In genomic region chr8:11498786-11499485, GRCm38 (mm10) we compare ENCODE assay signal across 9 mouse cellular contexts. TPM values are rescaled to one million over a fixed set of nuclear protein-coding genes. Genes with fewer than 3 reads are reported as not detected.
DNase-seq lines count a peak whose midpoint lies in the region; ATAC-seq and TF ChIP-seq lines count a peak whose summit lies in the region.
"Had no signal": no experiment of that assay in that cellular context is flagged by ENCODE, and none has a peak within 500 bp of the region (broad histone marks: within the 10 kb centered on the region; RNA-seq: fewer than 3 reads in every experiment).

No protein-coding gene starts in this region.

- H3K4me2 ChIP-seq in heart, embryonic 16.5 days (ENCODE audit: low read depth, low read length) = peak overlapping the region; percentile 18; the same call in 1 of the 2 replicates
- H3K4me2 ChIP-seq in hindbrain, embryonic 14.5 days (replicated peaks) = peak overlapping the region; percentile 77
- H3K4me2 ChIP-seq in midbrain, embryonic 14.5 days (ENCODE audit: low read length) = peak overlapping the region; percentile 65; the same call in 1 of the 2 replicates

- H3K27me3 ChIP-seq in heart, embryonic 16.5 days (ENCODE audit: control insufficient read depth, insufficient read depth, low read length) = no peaks in the 10 kb centered on the region
- H3K27me3 ChIP-seq in E14TG2a.4 (ENCODE audit: insufficient read depth, low read length) = no peaks in the 10 kb centered on the region
- no peaks in the 10 kb centered on the region for H3K27me3 ChIP-seq in hindbrain, embryonic 14.5 days (ENCODE audit: control insufficient read depth, insufficient read depth, low read length)
- 0 out of 2 replicates have a peak, but pooled peaks cover 4% of the 10 kb centered on the region for H3K27me3 ChIP-seq in midbrain, embryonic 14.5 days (ENCODE audit: control insufficient read depth, insufficient read depth, low read length)

- TF ChIP-seq CTCF in E14TG2a.4 (conservative IDR thresholded peaks at IDR 0.05; ENCODE audit: low read length) = no peak

- intact Hi-C loops in heart, postnatal 14 days (cut with DNase I) = no loop called here

- no peak overlapping the region for H3K9ac ChIP-seq in heart, embryonic 16.5 days (ENCODE audit: low read length)
- no peak overlapping the region for H3K9ac ChIP-seq in hindbrain, embryonic 14.5 days
- H3K9ac ChIP-seq in midbrain, embryonic 14.5 days (replicated peaks; ENCODE audit: low read length) = no peak overlapping the region

- H3K36me3 ChIP-seq in heart, embryonic 16.5 days (ENCODE audit: control insufficient read depth, insufficient read depth) = peaks cover 9% of the 10 kb centered on the region; the same call in 1 of the 2 replicates
- H3K36me3 ChIP-seq in E14TG2a.4 (ENCODE audit: insufficient read depth, low read length) = peaks cover 34% of the 10 kb centered on the region
- peaks cover 18% of the 10 kb centered on the region for H3K36me3 ChIP-seq in hindbrain, embryonic 14.5 days (replicated peaks; ENCODE audit: control insufficient read depth, insufficient read depth)
- peaks cover 16% of the 10 kb centered on the region for H3K36me3 ChIP-seq in midbrain, embryonic 14.5 days (ENCODE audit: control insufficient read depth, insufficient read depth, low read length)

- no peaks in the 10 kb centered on the region for H3K9me3 ChIP-seq in heart, embryonic 16.5 days (replicated peaks; ENCODE audit: control insufficient read depth, low read length)
- no peaks in the 10 kb centered on the region for H3K9me3 ChIP-seq in E14TG2a.4 (ENCODE audit: low read length)
- H3K9me3 ChIP-seq in hindbrain, embryonic 14.5 days (ENCODE audit: control insufficient read depth, low read length) = no peaks in the 10 kb centered on the region
- no peaks in the 10 kb centered on the region for H3K9me3 ChIP-seq in midbrain, embryonic 14.5 days (ENCODE audit: control insufficient read depth, low read length)

- H3K27ac ChIP-seq in heart, embryonic 16.5 days (ENCODE audit: low read length) = no peak overlapping the region
- H3K27ac ChIP-seq in hindbrain, embryonic 14.5 days = no peak overlapping the region
- no peak overlapping the region for H3K27ac ChIP-seq in midbrain, embryonic 14.5 days (replicated peaks; ENCODE audit: low read depth, low read length)

- no peak overlapping the region for H3K4me3 ChIP-seq in heart, embryonic 16.5 days (ENCODE audit: low read length)
- peak overlapping the region; percentile 90 for H3K4me3 ChIP-seq in E14TG2a.4 (replicated peaks; ENCODE audit: low read length)
- H3K4me3 ChIP-seq in hindbrain, embryonic 14.5 days (replicated peaks; ENCODE audit: low read length) = no peak overlapping the region
- H3K4me3 ChIP-seq in midbrain, embryonic 14.5 days (replicated peaks; ENCODE audit: low read depth, low read length) = no peak overlapping the region

- DNase-seq in heart, postnatal 14 days = no peak
- no peak for DNase-seq in hindbrain, embryonic 14.5 days (ENCODE audit: low spot score)
- no peak for DNase-seq in midbrain, embryonic 14.5 days
- no peak for DNase-seq in embryo, embryonic 10 days (ENCODE audit: low spot score)
- DNase-seq in cerebellum, adult 9-11 months = no peak
- no peak for DNase-seq in layer of hippocampus, adult 9-11 months
- DNase-seq: right cerebral cortex, postnatal 25 days had no signal

- H3K4me1 ChIP-seq in heart, embryonic 16.5 days (ENCODE audit: control insufficient read depth, insufficient read depth, low read length) = peaks cover 10% of the 10 kb centered on the region
- H3K4me1 ChIP-seq in E14TG2a.4 (replicated peaks; ENCODE audit: low read depth, low read length) = peaks cover 34% of the 10 kb centered on the region
- peaks cover 17% of the 10 kb centered on the region for H3K4me1 ChIP-seq in hindbrain, embryonic 14.5 days (replicated peaks; ENCODE audit: control insufficient read depth, insufficient read depth, low read length)
- peaks cover 10% of the 10 kb centered on the region; the same call in 1 of the 2 replicates for H3K4me1 ChIP-seq in midbrain, embryonic 14.5 days (ENCODE audit: control insufficient read depth, insufficient read depth, low read length)

- 77% methylated on average over 4 of the region's 4 CpGs for WGBS in heart, embryonic 16.5 days
- 92% methylated on average over 4 of the region's 4 CpGs for WGBS in hindbrain, embryonic 14.5 days
- WGBS in midbrain, embryonic 14.5 days = 91% methylated on average over 4 of the region's 4 CpGs

- ATAC-seq in heart, embryonic 16.5 days (replicated peaks; ENCODE audit: extremely low read depth, insufficient read depth, low FRiP score) = no peak
- no peak for ATAC-seq in hindbrain, embryonic 14.5 days (ENCODE audit: low FRiP score)
- no peak for ATAC-seq in midbrain, embryonic 14.5 days (ENCODE audit: low FRiP score, low TSS enrichment)

RNA-seq across cellular contexts. Expression of gene Naxd, which starts 1.6 kb away (rescaled TPM):
- polyA plus RNA-seq in heart, embryonic 16.5 days (2015; fragmentation: Nextera tagmentation; extraction: Ambion mirVana) = 90.8 and 93.1 TPM in 2 replicates
- total RNA-seq in heart, postnatal 14 days (2021) = 10 to 100 TPM; 33.2 to 33.3 TPM
- 130 and 145 TPM in 2 replicates for polyA plus RNA-seq in hindbrain, embryonic 14.5 days (2014; fragmentation: Nextera tagmentation; extraction: Ambion mirVana)
- 130 and 150 TPM in 2 replicates for polyA plus RNA-seq in midbrain, embryonic 14.5 days (2014; fragmentation: Nextera tagmentation; extraction: Ambion mirVana)

RNA-seq across cellular contexts. Expression of gene Rab20, which starts 20.4 kb away (rescaled TPM):
- polyA plus RNA-seq in heart, embryonic 16.5 days (2015; fragmentation: Nextera tagmentation; extraction: Ambion mirVana) = 44.7 and 47.8 TPM in 2 replicates
- 10 to 100 TPM; 18.5 to 20.2 TPM for total RNA-seq in heart, postnatal 14 days (2021)
- 1.4 TPM in 2 replicates for polyA plus RNA-seq in hindbrain, embryonic 14.5 days (2014; fragmentation: Nextera tagmentation; extraction: Ambion mirVana)
- 0.25 and 0.31 TPM in 2 replicates for polyA plus RNA-seq in midbrain, embryonic 14.5 days (2014; fragmentation: Nextera tagmentation; extraction: Ambion mirVana)

RNA-seq across cellular contexts. Expression of gene Cars2, which starts 51.6 kb away (rescaled TPM):
- polyA plus RNA-seq in heart, embryonic 16.5 days (2015; fragmentation: Nextera tagmentation; extraction: Ambion mirVana) = 33.2 and 36.0 TPM in 2 replicates
- 10 to 100 TPM; 37.0 TPM for total RNA-seq in heart, postnatal 14 days (2021)
- polyA plus RNA-seq in hindbrain, embryonic 14.5 days (2014; fragmentation: Nextera tagmentation; extraction: Ambion mirVana) = 26.0 and 27.0 TPM in 2 replicates
- polyA plus RNA-seq in midbrain, embryonic 14.5 days (2014; fragmentation: Nextera tagmentation; extraction: Ambion mirVana) = 22.8 and 25.5 TPM in 2 replicates

RNA-seq across cellular contexts. Expression of gene Ing1, which starts 56.4 kb away (rescaled TPM):
- polyA plus RNA-seq in heart, embryonic 16.5 days (2015; fragmentation: Nextera tagmentation; extraction: Ambion mirVana) = 26.3 and 29.1 TPM in 2 replicates
- total RNA-seq in heart, postnatal 14 days (2021) = 10 to 100 TPM; 23.6 to 24.2 TPM
- polyA plus RNA-seq in hindbrain, embryonic 14.5 days (2014; fragmentation: Nextera tagmentation; extraction: Ambion mirVana) = 37.1 and 37.6 TPM in 2 replicates
- 44.2 and 44.7 TPM in 2 replicates for polyA plus RNA-seq in midbrain, embryonic 14.5 days (2014; fragmentation: Nextera tagmentation; extraction: Ambion mirVana)

Comparison
In these comparisons a context has a peak if more than half of its experiments do, and no peak if none do; other contexts are left out.
1. H3K4me2 ChIP-seq: peak in every context shown above with its lines; median percentile 77 in hindbrain, embryonic 14.5 days; 65 in midbrain, embryonic 14.5 days; 18 in heart, embryonic 16.5 days.
2. RNA of gene Rab20, which starts 20.4 kb away (polyA plus RNA-seq): 44.7 to 47.8 TPM in heart, embryonic 16.5 days; 1.4 TPM in hindbrain, embryonic 14.5 days and 0.25 to 0.31 TPM in midbrain, embryonic 14.5 days; every median in the first group is over 10 times any median in the second.